Mouse (Mus musculus) embryo, embryonic 11 days (tissue): Measurements from ENCODE around the gene Rabac1.

Experiments
- DNase-seq: peaks from one replicate; pipeline ENCODE4 v3.0.0-alpha.2; 2015

The Rabac1 gene

DNA sequence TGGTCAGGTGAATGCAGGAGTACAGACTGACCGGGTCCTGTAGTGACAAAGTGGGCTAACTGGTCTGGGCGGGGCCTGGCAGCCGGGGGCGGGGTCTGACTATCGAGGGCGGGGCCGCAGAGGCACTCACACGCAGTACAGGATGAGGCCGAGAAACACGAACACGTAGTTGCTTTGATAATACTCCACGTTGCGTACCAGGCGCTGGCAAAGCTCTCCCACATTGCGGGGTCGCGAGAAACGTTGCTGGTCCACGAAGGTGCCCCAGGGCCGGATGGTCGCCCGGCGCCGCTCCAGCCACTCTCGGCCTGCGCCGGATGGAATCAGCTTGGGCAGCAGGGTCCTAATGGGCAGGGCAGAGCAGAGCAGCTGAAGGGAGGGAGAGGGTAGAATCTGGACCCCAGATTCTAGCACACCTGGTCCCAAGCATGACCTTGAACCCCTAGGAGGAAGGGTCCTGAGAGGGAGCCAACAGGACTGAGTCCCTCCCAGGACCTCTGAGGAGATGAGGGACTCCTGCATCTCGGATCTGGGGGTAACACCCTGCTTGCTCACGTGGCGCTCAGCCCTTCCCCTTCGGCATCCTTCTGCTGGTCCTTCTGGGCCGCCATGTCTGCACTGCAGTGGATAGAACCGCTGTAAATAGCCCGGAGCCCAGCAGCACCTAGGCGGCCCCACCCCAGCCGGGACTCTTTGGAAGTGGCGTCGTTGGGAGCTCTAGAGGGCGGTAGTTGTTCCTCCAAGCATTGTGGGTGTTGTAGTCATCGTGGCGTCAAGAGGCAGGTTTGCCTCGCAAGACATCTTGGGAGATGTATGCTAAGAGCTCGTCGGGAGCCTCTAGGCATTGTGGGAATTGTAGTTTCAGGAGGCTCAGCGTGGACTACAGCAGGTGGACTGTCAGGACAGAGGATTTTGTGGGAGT lies at the start of gene Rabac1:
Gene Rabac1 (minus strand): TSS at position 783 of the 922 bp plus-strand sequence.
- peak; percentile 95 for DNase-seq

- no peak for DNase-seq
Observed at GRCm38 (mm10) chr7:25011592-25011991, 39.0 kb upstream of the Rabac1 start.

GRCm38 (mm10) chr7:25010090-25010913 lies 37.7 kb upstream of the Rabac1 start:
- DNase-seq, result peak; percentile 87

DNA sequence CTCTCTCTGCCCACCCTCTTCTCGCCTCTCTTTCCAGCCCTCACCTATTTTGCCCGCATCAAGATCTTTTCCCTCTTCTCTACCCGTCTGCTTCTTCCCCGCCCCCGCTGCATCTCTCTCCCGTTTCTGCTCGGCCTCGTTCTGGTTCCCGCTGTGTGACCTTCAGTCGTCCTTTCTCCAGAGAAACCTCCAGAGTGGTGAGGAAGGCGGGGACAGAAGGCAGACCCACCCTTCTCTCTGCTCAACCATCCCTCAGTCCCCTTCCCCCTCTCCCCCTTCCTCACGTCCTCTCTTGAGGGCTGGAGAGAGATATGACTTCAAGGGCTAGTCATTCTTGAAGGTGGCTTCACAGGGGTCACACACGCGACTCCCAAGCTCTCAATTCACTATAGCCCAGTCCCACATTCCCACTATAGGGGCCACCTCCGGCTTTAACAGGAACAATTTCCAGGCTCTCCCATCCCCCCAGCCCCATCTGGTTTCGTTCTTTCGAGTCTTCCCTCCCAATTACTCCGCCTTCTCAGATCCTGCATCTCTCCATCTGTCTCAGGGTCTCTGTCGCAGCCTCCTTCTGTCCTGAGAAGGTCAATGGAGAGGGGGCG lies 36.6 kb upstream of the Rabac1 start:
- peak; percentile 30 for DNase-seq

DNA sequence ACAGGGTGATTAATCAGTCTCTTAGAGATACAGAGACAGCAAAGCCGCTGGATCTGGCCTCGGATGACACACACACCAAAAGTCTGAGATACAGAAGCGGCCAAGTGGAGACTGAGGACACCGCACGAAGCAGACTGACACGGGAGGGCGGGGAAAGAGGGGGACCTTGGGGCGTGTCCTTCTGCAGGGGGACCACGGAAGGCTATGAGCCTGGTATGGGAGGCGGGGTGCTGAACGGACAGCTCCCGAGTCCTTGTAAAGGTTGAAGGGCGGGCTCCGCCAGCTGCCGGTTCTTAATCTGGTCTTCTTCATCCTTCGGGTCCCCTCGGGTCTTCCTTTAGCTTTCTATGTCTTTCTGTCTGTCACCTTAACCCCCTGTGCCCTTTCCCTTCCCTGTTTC lies 36.1 kb upstream of the Rabac1 start:
- DNase-seq, result peak; percentile 86

- DNase-seq, result peak; percentile 72
Observed at GRCm38 (mm10) chr7:25007609-25008374, 35.2 kb upstream of the Rabac1 start.

- DNase-seq, result no peak
Observed at GRCm38 (mm10) chr7:25006586-25007364, 34.2 kb upstream of the Rabac1 start.

DNA sequence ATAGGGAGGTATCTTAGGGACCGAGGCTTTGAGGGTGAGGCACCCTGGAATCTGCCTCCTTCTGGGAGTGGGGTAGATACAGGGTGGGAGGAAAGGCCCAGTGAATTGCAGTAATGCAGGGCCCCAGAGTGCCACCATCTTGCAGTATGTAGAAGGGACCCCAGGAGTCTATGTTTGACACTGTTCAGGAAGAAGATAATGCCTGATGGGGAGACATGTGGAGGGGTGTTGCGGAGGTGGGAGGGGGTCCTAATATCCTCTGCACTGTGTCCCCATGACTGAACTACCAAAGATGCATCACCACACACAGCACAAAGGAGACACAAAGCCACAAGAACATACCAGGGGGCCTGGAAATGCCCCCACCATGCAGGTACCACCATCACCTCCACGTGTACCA lies 33.6 kb upstream of the Rabac1 start:
- no peak for DNase-seq

GRCm38 (mm10) chr7:25005421-25006065 lies 33.0 kb upstream of the Rabac1 start, which contains the start of gene Atp1a3:
Gene Atp1a3, minus strand, starts transcription at chr7:25005958.
- peak; percentile 74 for DNase-seq

- DNase-seq, result no peak
Observed at GRCm38 (mm10) chr7:25004806-25005205, 32.3 kb upstream of the Rabac1 start.

- DNase-seq, result no peak
Observed at GRCm38 (mm10) chr7:25003820-25004388, 31.4 kb upstream of the Rabac1 start.

GRCm38 (mm10) chr7:25003291-25003690 lies 30.7 kb upstream of the Rabac1 start:
- no peak for DNase-seq

DNA sequence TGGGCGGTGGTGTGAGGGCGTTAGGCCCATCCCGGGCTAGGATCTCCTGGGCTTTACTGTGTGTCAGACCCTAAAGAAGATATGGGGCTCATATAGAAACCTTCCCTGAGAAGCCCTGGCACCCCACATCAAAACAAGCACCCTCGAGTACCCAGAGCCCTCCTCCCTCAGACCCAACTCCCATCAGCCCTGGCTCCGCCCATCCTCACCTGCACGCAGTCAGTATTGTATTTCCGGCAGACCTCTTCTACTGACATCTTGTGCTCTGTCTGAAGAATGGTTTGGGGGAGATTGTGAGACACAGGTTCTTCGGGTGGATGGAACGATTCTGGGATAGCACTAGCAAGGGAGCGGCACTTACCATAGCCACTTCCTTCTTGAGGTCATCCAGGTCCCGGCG lies 28.2 kb upstream of the Rabac1 start:
- DNase-seq, result no peak

DNA sequence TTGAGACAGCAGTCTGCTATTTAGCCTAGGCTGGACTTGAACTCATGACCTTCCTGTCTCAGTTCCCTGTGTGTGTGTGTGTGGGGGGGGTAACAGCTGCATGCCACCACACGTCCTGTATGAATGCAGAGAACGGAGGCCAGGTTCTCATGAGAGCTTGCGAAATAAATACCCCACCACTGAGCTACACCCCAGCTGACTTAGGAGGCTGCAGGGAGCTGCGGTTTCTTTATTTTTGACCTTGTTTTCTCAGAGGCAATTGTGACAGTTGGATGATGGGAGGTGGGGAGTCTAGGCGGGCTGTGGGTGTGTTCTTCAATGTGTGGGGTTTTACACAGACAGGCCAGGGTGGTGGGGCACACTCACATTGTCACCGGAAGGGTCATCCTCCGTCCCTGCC lies 27.7 kb upstream of the Rabac1 start:
- no peak for DNase-seq

- no peak for DNase-seq
Observed at GRCm38 (mm10) chr7:24993081-24993480, 20.5 kb upstream of the Rabac1 start.

DNA sequence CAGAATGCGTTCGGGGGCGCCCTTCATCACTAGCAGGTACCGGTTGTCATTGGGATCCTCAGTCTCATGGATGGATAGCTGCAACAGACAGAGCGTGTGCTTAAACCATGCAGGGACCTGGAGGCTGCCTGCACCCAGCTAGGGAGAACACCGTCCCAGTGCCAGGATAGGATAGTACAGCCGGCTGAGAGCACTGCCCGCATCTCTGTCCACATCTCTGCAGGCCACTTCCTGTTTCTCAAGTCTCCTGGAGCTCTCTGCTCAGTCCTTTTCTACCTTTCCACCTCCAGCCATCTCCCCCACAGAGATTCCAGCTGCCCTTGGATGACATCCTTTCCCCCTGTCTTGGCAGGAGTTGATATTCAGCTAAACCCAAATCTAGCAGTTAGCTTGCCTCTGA lies 17.9 kb upstream of the Rabac1 start:
- no peak for DNase-seq

- DNase-seq, result no peak
Observed at GRCm38 (mm10) chr7:24987941-24988340, 15.4 kb upstream of the Rabac1 start.

GRCm38 (mm10) chr7:24985799-24986198 lies 13.2 kb upstream of the Rabac1 start:
- no peak for DNase-seq

GRCm38 (mm10) chr7:24984307-24984706 lies 11.8 kb upstream of the Rabac1 start:
- no peak for DNase-seq

DNA sequence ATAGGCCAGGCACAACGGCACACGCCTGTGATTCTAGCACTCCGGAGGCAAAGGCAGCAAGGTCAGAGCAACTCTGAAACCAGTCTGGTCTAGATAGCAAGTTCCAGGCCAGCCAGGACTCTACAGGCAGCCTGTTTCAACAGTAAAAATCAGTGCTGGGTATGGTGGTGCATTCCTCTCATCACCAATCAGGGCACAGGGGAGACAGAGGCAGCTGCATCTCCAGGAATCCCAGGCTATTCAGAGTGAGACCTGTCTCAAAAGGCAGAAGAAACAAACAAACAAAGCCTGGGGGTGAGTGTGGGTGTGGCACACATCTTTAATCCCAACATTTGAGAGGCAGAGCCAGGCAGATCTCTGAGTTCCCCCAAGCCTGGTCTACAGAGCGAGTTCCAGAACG lies 10.8 kb upstream of the Rabac1 start:
- no peak for DNase-seq

DNA sequence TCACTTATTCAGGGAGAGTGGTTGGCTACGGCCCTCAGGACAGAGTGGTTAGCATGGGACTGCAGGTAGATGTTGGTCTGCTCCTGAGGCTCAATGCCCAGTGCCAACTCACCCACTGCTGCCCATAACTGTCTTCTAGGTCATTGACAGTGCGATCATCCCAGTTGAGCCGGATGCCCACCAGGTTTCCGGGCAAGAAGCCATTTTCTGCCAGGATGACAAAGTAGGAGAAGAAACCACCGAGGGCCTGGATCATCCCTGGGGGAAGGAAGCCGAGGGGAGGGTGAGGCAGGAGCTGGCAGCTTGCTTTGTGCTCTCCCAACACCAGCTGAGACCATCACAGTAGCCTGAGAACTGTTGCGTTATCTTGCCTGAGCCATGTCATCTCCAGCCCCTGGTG lies 7.9 kb upstream of the Rabac1 start:
- no peak for DNase-seq
